Mouse (Mus musculus): ENCODE measurements at regions not wholly inside any gene's neighbourhood (a gene's known extent, or its start where the extent isn't known, plus 50 kb on each side); places are given as distances from the start of the nearest gene placed in this dataset.

GRCm38 (mm10) chr8:8376791-8377190 lies 284.3 kb downstream of the Efnb2 start:
- no peak for DNase-seq

DNA sequence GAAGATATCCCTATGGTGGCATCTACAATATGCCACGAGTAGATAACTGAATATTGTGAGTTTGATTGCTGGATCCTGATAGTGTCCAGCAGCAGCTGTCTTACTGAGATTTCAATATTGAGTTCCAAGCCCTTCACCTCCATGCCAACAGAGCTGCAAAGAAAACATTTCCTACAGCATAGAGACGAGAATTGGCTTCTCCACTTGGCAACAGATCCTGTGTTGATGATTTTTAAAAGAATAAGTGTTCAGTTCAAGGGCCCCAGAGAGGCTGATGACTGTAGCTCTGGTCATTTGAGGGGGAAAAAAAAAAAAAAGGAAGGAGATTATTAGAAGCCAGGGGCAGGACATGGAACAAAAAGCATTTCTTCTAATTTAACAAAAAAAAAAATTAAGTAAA lies 284.7 kb downstream of the Efnb2 start:
- DNase-seq = no peak

DNA sequence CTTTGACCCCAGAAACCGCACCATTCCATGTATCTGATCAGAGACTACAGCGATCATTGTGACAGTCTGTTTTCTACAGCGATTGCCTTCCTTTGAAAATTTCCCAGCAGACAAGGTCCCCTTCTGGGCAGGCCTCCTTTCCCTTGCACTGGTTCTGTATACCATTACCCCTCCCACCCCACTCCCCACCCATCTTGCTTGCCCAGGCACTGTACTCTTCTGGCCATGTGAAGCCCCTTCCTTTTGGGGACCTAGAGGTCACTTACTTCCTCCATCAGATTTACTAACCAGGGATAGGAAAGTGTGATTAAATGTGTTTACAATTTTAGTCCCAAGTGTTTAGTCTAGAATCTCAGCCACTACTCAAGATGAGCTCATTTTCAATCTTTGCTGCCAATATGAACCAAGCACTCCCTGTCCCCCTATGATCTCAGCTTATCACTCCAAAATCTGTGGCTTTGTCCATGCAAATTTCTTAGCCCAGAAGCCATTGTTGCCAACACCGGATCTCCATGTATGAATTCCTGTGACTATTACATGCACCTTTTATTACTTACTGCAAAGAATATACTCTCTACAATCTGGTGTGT lies 293.7 kb downstream of the Efnb2 start:
- DNase-seq = no peak

GRCm38 (mm10) chr8:8361941-8362537 lies 299.0 kb downstream of the Efnb2 start:
- DNase-seq = no peak

GRCm38 (mm10) chr8:8360586-8360985 lies 300.5 kb downstream of the Efnb2 start:
- no peak for DNase-seq

DNA sequence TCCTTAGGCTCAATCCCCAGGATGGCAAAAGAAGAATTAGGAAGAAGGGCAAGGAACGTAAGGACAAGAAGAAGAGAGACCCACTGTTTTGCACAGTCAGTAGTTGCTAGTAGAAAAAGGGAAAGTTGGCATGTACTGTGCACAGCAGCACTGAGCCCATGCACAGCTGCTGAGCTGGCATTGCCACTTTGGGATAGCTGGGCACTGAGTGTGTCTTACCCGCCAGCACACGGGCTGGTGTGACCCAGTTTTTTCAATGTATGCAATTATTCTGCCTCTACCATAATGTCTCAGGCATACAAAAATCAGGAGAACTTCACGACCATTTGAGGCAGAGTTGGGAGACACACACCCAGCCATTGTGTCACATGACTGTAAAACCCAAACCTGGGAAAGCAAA lies 306.1 kb downstream of the Efnb2 start:
- no peak for DNase-seq

DNA sequence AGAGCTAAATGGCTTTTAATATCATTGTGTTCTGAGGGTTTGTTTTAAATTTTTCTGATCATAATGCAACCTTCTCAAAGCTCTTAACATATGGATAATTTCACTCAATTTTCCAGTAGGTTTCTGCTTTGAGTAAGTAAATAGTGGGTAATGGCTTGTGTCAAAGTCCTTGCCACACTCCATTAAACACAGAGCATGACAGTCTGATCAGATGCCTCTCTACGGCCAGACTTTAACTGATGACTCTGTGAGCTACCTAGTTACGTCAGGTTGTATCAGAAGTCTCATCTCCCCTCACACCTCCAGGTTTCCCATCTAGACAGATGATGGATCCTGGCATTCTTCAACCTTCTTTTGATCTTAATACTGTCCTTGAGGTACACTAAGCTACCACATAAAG lies 316.4 kb downstream of the Efnb2 start:
- DNase-seq = no peak

DNA sequence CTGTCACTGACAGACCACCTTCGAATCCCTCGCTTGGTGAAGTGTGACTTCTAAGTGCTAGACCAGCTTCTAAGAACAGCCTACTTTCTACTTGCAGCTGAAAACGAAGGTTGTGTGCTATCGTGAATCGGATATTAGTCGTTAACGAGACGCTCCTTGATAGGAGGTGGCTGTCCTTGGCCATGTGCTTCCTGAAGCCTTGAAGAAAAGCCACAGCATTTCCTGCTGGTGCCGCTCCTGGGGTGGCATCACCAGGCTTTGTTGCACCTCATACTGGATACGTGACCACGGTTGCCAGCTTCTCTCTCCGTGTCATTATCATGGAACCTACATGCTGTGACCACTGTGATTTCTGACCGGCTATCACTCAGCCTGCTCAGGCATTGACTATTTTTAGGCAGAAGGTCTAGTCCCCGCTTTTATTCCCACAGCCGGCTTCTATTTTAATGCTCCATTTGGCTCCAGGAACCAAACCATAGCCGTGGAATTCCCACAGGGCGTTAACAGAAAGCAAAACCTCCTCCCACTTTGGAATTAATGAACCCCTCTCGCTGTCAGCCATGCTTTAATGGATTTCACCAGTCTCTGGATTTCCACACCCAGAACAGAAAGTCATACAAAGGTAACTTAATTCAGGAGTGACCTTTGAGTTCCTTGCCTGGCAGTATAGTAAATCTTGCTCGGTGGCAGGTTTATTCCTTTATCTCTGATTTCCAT lies 325.6 kb downstream of the Efnb2 start:
- no peak for DNase-seq

DNA sequence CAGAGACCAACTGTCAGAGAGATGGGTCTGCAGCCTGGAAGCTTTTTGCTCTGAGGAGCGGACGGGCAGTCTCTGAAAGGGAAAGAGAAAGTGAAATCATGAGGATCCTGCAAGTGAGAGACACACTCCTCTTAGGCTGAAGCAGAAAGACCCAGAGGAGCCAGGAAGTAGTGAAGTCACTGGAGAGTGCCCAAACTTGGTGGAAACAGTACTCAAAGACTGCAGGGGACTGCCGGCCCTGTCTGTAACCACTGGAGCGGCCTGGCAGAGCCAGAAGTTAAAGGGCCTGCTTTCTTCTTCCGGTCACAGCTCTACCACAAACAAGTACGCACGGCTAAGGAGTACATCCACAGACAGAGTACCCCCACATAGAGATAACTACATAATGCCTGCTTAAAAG lies 326.5 kb downstream of the Efnb2 start:
- peak; percentile 24 for DNase-seq

DNA sequence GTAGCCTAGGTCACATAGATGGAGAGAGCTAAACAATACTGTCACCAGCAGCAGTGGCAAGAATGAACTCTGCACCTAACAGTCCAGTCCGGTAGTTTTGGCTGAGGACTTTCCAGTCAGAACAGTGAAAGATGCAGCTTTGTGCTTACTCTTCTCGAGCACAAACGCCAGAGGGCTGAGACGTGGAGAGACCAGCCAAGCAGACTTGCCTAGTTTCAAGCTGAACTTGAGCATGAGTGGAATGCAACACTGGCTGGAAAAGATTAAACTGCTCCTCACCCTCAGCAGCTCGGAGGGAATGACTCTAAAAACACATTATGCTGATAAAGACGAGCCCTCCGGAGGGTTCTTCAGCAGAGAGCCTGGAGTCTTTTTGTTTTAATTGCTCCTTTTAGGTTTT lies 329.8 kb downstream of the Efnb2 start:
- peak; percentile 68 for DNase-seq

DNA sequence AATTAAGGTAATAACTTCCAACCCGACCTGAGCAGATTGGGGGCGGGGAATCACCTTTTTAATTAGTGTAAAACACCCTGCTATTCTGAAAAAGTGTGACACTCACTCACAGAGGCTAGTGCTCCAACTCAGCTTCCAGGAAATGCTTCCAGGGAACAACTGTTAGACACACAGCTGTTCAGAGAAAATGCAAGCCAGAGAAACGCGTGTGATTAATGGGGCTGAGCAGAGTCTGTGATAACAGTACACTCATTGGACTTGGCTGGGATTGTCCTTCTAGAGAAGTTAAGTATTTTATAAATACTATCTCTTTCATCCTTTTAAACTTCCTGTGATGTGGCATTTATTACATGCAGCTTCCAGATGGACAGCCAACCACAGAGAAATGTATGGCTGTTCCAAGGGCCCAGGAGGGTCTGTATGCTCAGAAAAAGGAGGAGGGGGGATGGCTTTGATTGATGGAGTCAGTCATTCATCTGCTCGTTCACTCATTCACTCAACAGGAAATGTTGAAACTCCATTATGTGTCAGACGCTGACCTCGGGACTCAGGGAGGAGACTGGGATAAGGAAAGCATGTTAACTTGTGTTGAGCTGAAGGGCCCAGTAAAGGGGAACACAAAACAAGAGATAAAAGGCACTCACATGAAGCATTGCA lies 332.9 kb downstream of the Efnb2 start:
- DNase-seq = peak; percentile 72

DNA sequence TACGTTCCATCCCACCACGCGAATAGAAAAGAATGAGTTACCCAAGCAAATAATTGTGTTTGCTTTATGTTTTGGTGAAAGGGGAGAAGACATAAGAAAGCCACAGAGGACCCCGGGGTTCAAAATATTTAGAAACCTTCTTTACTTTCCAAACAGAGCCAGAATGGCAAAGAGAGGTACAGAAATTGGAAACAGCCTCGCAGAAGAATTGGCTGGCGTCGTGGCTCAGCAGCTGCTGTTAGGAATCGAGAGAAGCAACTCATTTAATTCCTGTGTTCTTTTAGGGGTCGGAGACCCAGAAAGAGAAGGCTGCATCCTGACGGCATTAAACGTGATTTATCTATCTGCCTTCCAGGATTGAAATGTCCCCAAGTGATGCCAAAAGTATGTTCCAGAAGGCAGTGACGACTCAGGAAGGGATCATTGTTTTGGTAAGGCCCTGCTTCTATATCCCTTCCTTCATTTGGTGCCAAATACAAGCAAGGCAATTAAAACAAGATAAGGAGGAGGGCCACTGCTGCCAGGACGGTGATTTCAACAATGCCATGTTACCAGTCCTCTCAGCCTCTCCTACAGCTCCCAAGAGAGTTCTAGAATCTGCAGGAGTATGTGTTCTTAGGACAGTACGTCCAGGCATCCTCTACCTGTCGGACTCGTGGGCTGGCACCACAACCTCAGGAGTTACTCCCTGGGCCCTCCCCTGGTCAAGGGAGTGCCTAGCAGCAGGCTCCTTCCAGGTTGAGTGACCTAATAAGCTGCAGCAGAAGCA lies 334.8 kb downstream of the Efnb2 start:
- DNase-seq = peak; percentile 41

- DNase-seq = peak; percentile 33
Observed at GRCm38 (mm10) chr8:8325420-8325819, 335.6 kb downstream of the Efnb2 start.

DNA sequence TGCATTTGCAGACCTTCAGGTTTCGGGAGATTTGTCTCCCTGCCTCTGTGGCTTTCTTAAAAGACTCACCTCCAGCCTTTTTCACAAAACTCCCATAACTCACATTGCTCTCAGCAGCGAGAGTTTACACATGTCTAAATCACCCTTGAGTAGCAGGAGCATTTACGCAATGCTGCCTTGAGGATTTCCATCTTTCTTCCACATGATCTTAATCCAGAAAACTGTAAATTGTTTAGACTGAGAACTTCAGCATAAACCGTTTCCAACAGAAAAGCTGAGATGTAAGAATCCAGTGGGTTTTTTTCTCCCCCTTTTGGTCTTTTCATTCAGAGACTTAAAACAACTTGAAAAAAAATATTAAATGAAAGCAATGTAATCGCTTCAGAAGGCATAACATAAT lies 336.5 kb downstream of the Efnb2 start:
- no peak for DNase-seq

GRCm38 (mm10) chr8:8308253-8308652 lies 352.8 kb downstream of the Efnb2 start:
- DNase-seq = no peak

GRCm38 (mm10) chr8:8307487-8307886 lies 353.6 kb downstream of the Efnb2 start:
- no peak for DNase-seq

GRCm38 (mm10) chr8:8299965-8300767 lies 360.9 kb downstream of the Efnb2 start:
- no peak for DNase-seq

GRCm38 (mm10) chr8:8292577-8293247 lies 368.3 kb downstream of the Efnb2 start:
- DNase-seq = no peak

DNA sequence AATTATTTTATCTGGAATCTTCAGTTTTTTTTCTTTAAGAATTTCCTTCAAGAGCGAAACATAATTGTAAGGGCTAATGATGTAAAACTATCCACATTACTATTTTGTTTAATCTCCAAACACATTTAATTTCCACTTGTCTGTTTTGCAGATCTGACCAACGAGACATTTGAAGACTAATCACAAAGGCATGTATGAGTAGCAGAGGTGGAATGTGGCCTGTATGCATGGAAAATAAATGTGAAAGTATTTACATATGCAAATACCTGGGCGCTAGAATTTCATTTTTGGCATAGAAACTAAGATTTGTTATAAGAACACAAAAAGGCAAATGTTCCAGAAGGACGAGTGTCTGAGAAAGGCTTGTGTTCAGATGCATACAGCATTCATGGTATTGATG lies 375.2 kb downstream of the Efnb2 start:
- no peak for DNase-seq

DNA sequence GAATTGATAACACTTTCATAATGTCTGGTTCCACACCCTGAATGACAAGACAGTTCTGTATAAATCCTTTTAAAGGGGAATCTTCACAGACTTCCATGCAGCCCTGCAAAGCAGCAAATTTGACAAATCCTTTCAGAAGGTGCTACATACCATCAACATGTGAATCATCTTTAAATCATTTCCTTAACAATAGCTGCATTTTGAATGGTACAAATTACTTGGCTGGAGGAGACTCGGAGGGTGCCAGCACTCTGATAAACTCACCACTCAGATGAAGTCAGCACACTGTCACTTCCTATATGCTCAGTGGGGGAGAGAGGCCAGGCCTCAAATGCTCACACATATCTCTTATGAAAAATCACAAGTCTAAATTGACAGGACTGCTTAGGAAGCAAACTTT lies 386.1 kb downstream of the Efnb2 start:
- no peak for DNase-seq

- no peak for DNase-seq
Observed at GRCm38 (mm10) chr8:8274211-8274641, 386.8 kb downstream of the Efnb2 start.

DNA sequence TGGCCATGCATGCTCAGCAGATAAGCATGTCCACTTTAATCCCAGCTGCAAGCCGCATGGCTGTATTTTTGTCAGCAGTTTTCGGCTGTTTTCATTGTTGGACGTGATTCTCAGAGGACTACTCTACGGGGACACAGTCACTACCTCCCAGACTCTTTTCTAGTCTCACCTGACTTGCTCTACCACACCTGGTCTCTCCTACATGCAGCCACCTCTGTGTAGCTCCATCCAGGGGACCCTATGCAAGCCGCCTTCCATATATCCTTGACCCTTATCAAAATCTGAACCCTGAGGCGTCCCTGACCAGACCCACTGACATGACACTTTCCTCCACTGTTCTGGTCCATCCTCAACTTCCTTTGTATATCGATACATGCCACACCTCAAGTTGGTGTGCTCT lies 402.2 kb downstream of the Efnb2 start:
- DNase-seq = no peak
